Mouse (Mus musculus) lung, embryonic 14.5 days (tissue): ENCODE data around the gene Rsph1. TPM values are rescaled to one million over a fixed set of nuclear protein-coding genes. Genes with fewer than 3 reads are reported as not detected.
"Not testable (repeated sequence)": the region's sequence is repeated elsewhere in the genome, so short reads cannot be mapped to it uniquely, and the experiment has no call there.

Source experiments
- ATAC-seq: fragments of 200-750 bp; cut with Nextera tagmentation; 2 replicates; pipeline ENCODE4 v1.8.0; 2017; ENCODE audit warnings: mild to moderate bottlenecking, moderate TSS enrichment, moderate library complexity; ENCODE audit not compliant: insufficient read depth
- DNase-seq: peaks from one replicate; pipeline ENCODE4 v3.0.0-alpha.2; 2015
- H3K27ac ChIP-seq: fragments of 300-500 bp; sonication (generic); 2 replicates; pipeline ENCODE4 v1.5.1; 2014; ENCODE audit warnings: low read depth, mild to moderate bottlenecking, moderate library complexity
- H3K27me3 ChIP-seq: fragments of 300-500 bp; sonication (generic); 2 replicates; pipeline ENCODE4 v1.6.1; 2014; ENCODE audit warnings: low read length, control low read depth; ENCODE audit not compliant: insufficient read depth
- H3K36me3 ChIP-seq: fragments of 300-500 bp; sonication (generic); 2 replicates; pipeline ENCODE4 v1.6.1; 2014; ENCODE audit warnings: control low read depth; ENCODE audit not compliant: insufficient read depth
- H3K4me1 ChIP-seq: fragments of 300-500 bp; sonication (generic); 2 replicates; pipeline ENCODE4 v1.6.1; 2014; ENCODE audit warnings: antibody characterized with exemption, control low read depth; ENCODE audit not compliant: insufficient read depth
- H3K4me2 ChIP-seq: fragments of 300-500 bp; sonication (generic); 2 replicates; pipeline ENCODE4 v1.6.1; 2014; ENCODE audit warnings: mild to moderate bottlenecking
- H3K4me3 ChIP-seq: fragments of 300-500 bp; sonication (generic); 2 replicates; pipeline ENCODE4 v1.5.1; 2014; ENCODE audit warnings: low read depth, low read length
- H3K9ac ChIP-seq: fragments of 300-500 bp; sonication (generic); 2 replicates; pipeline ENCODE4 v1.6.1; 2014
- H3K9me3 ChIP-seq: fragments of 300-500 bp; sonication (generic); 2 replicates; pipeline ENCODE4 v1.6.1; 2016; ENCODE audit warnings: low read depth, low read length, control low read depth
- CTCF ChIP-seq: IDR thresholded peaks from 2 replicates; pipeline ENCODE4 v1.5.1; 2016; ENCODE audit warnings: antibody characterized with exemption, low read depth
- WGBS: fragments of 180-500 bp; shearing (Covaris S2); extraction: QIAGEN DNeasy Blood & Tissue Kit; methylation state at CpG from one replicate; pipeline ENCODE4 v1.1.7; 2014; 5-methylcytosine and 5-hydroxymethylcytosine counted together
- polyA plus RNA-seq: library from polyadenylated mRNA; unstranded; fragments of >200 nt; fragmentation: Nextera tagmentation; extraction: Ambion mirVana; gene quantifications from 2 replicates; pipeline ENCODE4 v1.2.1, GENCODE M21; 2014

Rsph1 gene
- polyA plus RNA-seq, 1 experiment from 2014 or later: 0.86 TPM

- WGBS: 86% methylated on average over 8 of the region's 8 CpGs
- Histone ChIP-seq H3K27ac (no peak overlapping the region), H3K4me2 (no peak overlapping the region), H3K36me3 (no peaks in the 10 kb centered on the region), H3K9ac (no peak overlapping the region), H3K4me1 (peaks cover 3% of the 10 kb centered on the region; the same call in 1 of the 2 replicates), H3K4me3 (no peak overlapping the region), H3K9me3 (no peaks in the 10 kb centered on the region), H3K27me3 (no peaks in the 10 kb centered on the region)
- ATAC-seq (no peak), DNase-seq (no peak)
- no peak for TF ChIP-seq CTCF
Measured at GRCm38 (mm10) chr17:31273631-31274030, 3.6 kb downstream of the Rsph1 start.

DNA sequence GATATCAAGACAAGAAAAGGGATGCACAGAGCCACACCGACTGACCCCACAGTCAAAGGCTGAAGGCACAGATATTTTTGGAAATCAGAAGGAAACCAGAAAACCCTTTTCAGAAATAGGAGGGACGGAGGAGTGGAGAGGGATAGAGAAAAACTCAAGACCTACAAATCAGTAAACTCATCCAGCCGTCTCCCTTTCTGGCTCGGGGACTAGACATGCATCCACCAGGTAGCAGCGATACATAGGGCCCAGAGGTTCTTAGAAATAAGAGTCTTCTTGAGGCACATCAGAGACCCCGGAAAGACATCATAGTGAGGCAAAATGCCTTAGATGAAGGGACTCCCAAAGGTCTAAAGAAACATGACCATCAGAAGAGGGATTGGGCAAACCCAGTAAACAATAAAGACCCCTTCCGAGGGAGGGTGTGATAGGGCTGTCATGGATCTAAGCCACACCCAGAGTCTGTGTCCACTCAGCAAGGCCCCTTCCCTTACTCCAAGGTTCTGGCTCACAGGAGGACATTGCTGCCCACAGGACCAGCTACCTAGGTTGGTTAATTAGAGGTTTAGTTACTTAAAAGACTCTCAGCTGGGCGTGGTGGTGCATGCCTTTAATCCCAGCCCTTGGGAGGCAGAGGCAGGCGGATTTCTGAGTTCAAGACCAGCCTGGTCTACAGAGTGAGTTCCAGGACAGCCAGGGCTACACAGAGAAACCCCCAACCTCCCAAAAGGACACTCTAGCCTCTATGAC is 4.6 kb downstream of the Rsph1 start:
- Histone ChIP-seq H3K4me2 (no peak overlapping the region), H3K36me3 (no peaks in the 10 kb centered on the region), H3K9me3 (no peaks in the 10 kb centered on the region), H3K4me1 (peaks cover 3% of the 10 kb centered on the region; the same call in 1 of the 2 replicates), H3K4me3 (no peak overlapping the region), H3K27ac (no peak overlapping the region), H3K27me3 (no peaks in the 10 kb centered on the region), H3K9ac (no peak overlapping the region)
- no peak for TF ChIP-seq CTCF
- DNase-seq (no peak), ATAC-seq (no peak)
- WGBS: 85% methylated on average over 9 of the region's 9 CpGs

DNA sequence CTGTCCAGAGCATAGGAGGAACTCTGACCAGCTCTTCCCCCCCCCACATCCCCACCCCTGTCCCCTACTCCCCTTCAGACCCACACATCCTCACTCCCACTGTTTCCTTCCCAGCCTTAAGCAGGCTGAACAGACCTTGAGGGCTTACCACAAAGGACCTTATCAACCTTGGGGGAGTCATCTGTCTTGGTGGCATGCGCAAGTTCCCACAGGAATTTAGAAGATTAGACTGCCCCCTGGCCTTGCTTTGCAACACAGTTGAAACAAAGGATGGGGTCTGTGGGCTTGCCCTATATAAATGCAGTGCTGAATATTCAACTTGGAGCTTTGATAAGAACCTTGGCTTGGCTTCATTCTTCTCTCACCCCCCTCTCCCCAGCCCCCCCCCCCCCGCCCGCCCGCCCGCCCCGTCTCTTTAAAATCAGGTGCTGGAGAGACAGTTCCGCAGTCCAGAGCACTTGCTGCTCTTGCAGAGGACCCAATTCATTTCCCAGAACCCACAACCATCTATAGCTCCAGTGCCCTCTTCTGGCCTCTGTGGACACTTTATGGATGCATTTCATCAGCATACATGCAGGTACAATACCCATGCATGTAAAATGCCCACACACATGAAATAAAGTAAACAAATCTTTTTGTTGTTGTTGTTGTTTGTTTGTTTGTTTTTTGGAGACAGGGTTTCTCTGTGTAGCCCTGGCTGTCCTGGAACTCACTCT is 5.9 kb downstream of the Rsph1 start:
- DNase-seq (no peak), ATAC-seq (no peak)
- Histone ChIP-seq H3K4me2 (no peak overlapping the region), H3K4me1 (no peaks in the 10 kb centered on the region), H3K4me3 (no peak overlapping the region), H3K27ac (no peak overlapping the region), H3K27me3 (no peaks in the 10 kb centered on the region), H3K36me3 (no peaks in the 10 kb centered on the region), H3K9me3 (no peaks in the 10 kb centered on the region), H3K9ac (no peak overlapping the region)
- WGBS: 40% methylated on average over 6 of the region's 7 CpGs
- no peak for TF ChIP-seq CTCF

- H3K4me1 ChIP-seq, H3K27ac ChIP-seq, H3K9ac ChIP-seq, H3K4me3 ChIP-seq, ATAC-seq, H3K9me3 ChIP-seq, H3K27me3 ChIP-seq, DNase-seq, H3K4me2 ChIP-seq, H3K36me3 ChIP-seq: not testable (repeated sequence)
- 79% methylated on average over 8 of the region's 8 CpGs for WGBS
Measured at GRCm38 (mm10) chr17:31270736-31271135, 6.4 kb downstream of the Rsph1 start.

DNA sequence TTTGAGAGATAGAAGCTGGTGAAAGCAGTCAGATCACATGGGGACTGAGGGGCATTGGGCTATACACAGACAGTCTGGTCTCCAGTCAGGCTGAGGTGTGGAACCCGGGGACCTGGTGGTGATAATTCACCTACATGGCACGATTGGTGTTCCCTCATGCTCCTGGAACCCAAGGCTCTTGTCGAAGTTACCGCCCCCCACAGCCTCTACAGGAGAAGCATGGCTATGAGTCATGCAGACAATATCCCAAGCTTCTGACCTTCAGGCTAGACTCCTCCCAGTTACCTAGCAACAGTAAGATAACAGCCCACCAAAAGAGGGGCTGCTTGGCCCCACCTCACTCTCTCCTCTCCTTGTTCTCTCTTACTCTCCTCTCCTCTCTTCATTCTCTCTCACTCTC is 6.9 kb downstream of the Rsph1 start:
- WGBS: 55% methylated on average over 4 of the region's 4 CpGs
- Histone ChIP-seq H3K4me1 (no peaks in the 10 kb centered on the region), H3K27me3 (no peaks in the 10 kb centered on the region), H3K27ac (no peak overlapping the region), H3K4me2 (no peak overlapping the region), H3K9ac (no peak overlapping the region), H3K9me3 (no peaks in the 10 kb centered on the region), H3K4me3 (no peak overlapping the region), H3K36me3 (no peaks in the 10 kb centered on the region)
- DNase-seq (no peak), ATAC-seq (no peak)
- no peak for TF ChIP-seq CTCF

- no peak overlapping the region for H3K4me3 ChIP-seq
- H3K4me1 ChIP-seq: no peaks in the 10 kb centered on the region
- H3K27ac ChIP-seq: no peak overlapping the region
- H3K36me3 ChIP-seq: no peaks in the 10 kb centered on the region
- H3K27me3 ChIP-seq: no peaks in the 10 kb centered on the region
- no peak overlapping the region for H3K4me2 ChIP-seq
- DNase-seq: no peak
- no peak overlapping the region for H3K9ac ChIP-seq
- TF ChIP-seq CTCF: no peak
- no peak for ATAC-seq
- WGBS: 81% methylated on average over 2 of the region's 2 CpGs
- no peaks in the 10 kb centered on the region for H3K9me3 ChIP-seq
Measured at GRCm38 (mm10) chr17:31269761-31270160, 7.4 kb downstream of the Rsph1 start.

DNA sequence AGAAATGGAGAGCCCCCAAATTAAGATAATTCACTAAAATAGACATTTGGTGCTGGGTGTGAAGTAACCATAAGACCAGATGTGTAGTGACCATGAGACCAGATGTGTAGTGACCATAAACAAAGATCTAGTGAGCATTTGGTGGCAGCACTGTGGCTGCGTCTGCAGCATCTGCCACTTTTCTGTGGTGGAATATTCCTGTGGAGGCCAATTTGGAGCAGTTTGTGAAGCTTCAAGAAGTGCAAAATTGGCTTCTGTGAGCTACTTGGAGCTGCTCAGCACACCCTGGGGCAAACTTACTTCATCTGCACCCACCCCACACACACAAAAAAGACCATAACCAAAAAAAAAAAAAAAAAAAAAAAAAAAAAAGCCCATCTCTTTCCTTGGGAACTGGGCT is 9.2 kb downstream of the Rsph1 start:
- no peaks in the 10 kb centered on the region for H3K9me3 ChIP-seq
- TF ChIP-seq CTCF: no peak
- no peak overlapping the region for H3K4me2 ChIP-seq
- 70% methylated on average over 1 of the region's 1 CpGs for WGBS
- H3K27ac ChIP-seq: no peak overlapping the region
- no peaks in the 10 kb centered on the region for H3K4me1 ChIP-seq
- no peak for DNase-seq
- H3K4me3 ChIP-seq: no peak overlapping the region
- H3K36me3 ChIP-seq: no peaks in the 10 kb centered on the region
- no peak for ATAC-seq
- H3K27me3 ChIP-seq: no peaks in the 10 kb centered on the region
- H3K9ac ChIP-seq: no peak overlapping the region
